Mouse (Mus musculus) kidney, postnatal 36 days (tissue): ENCODE data around the gene Phlda1.
A peak's percentile ranks its signal among the peaks of the same experiment; 100 is the strongest.

ENCODE experiments used
- DNase-seq, 2 experiments: peaks; one replicate each; pipeline ENCODE4 v3.0.0; 2021 to 2022; ENCODE audit warnings: mixed read lengths in 2 of 2

Gene Phlda1

DNA sequence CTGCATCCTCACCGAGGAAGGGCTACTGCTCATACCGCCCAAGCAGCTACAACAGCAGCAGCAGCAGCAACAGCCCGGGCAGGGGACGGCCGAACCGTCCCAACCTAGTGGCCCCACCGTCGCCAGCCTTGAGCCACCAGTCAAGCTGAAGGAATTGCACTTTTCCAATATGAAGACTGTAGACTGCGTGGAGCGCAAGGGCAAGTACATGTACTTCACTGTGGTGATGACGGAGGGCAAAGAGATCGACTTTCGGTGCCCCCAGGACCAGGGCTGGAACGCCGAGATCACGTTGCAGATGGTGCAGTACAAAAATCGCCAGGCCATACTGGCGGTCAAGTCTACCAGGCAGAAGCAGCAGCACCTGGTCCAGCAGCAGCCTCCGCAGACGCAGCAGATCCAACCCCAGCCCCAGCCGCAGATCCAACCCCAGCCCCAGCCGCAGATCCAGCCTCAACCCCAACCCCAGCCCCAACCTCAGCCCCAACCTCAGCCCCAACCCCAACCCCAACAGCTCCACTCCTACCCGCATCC lies 907 bp downstream of the Phlda1 start:
- peak in 1 of 2 experiments; percentile 58 for DNase-seq

DNA sequence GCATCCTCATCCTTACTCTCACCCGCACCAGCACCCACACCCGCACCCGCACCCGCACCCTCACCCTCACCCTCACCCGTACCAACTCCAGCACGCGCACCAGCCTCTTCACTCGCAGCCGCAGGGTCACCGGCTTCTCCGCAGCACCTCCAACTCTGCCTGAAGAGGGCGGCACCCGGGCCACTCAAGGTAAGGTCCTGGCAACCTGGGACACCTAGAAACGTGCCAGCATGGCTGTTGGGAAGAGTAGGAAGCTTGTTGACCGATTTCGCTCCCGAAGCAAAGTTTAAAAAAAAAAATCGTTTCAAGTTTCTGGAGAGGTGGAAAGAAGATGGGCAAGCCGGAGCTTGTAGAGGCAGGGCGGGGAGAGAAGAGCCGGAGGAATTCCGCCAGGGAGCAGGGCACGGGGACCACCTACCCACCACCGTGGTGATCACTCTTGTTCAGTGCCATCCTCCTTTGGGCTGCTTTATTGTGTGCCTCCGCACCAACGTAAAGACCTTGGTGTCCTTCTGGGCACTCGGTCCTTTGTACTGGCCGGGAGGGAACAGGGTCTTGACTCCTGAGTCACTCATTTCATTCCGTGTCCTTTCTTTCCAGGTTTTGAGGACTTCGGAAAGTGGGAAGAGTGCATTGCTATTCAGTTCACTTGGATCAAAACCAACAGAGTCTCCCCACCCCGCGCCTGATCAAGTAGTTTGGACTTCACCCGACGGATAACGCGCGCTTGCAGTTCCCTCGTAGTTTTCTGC lies 1.6 kb downstream of the Phlda1 start:
- peak; percentile 76 to 86 for DNase-seq

DNA sequence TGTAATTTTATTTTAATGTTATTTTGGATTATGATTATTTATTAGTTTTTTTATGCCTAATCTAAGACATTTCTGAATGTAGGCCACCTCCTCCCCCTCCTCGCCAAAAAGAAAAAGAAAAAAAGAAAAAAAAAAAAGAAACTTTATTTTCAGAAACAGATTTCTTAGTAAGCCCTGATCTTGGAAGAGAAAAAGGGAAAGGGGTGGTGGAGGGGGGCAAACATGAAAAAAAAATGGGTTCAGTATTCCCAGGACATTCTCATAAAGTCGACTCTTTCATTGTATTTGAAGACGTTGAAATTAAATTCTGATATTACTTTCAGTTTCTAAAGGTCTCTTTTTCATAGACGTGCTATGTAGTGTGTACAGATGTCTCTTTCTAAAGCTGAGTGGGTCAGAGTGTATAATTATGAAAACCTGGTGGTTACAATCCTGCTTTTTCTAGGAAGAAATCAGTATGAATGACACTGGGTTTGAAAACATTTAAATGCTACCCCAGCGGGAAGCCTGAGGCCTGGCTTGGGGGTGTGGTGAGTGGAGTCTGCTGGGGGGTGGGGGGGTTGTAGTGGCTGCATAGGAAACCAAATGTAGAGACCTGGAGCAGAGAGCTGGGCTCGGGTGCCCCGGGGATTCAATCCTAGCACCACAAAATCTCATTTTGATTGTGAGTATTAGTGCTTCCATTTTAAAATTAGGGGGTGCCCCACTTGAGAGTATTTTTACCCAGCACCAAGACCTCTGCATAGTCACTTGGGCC lies 2.4 kb downstream of the Phlda1 start:
- DNase-seq = no peak

DNA sequence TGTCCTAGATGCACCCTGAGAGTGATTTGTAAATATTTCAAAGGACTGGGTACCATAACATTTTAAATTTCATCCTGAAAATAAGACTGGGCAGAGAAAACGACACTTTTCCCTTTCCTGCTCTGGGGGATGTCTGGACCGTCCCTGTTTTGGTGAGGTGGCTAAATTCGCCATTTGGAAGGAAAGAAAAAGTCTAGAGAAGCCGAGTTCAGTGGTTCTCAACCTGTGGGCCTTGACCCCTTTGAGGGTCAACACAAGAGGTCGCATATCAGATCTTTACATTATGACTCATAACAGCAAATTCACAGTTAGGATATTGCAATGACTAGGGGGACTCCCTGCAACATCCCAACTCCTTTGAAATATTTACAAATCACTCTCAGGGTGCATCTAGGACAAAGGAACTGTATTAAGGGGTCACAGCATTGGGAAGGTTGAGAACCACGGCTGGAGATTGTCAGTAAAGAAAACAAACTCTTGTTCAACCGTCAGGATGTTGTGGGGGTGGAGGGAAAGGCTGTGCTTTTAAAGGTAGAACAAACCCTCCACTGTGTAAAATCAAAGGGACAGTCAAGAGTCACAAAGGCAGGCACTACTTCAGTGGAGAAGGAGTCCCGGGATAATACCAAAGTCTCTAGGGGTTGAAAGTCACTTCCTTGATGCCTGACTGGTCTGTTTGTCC lies 3.2 kb downstream of the Phlda1 start:
- DNase-seq = no peak

DNA sequence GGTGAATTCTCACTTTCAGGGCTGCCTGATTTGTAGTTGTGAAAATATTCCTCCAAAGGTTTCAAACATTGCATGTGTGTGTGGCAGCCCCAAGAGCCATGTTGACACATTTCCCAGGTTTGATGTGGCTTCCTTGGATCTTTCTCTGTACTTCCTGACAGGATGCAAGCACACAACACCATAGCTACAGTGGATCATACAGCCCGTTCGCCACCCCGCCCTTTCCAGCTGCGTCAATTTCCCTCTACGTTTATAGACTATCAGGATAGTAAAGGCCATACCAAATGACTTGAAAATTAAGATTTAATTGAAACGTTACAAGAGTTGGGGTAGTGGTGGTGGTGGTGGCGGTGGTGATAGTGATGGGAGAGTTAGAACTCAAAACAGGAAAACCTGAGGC lies 3.9 kb downstream of the Phlda1 start:
- no peak for DNase-seq

DNA sequence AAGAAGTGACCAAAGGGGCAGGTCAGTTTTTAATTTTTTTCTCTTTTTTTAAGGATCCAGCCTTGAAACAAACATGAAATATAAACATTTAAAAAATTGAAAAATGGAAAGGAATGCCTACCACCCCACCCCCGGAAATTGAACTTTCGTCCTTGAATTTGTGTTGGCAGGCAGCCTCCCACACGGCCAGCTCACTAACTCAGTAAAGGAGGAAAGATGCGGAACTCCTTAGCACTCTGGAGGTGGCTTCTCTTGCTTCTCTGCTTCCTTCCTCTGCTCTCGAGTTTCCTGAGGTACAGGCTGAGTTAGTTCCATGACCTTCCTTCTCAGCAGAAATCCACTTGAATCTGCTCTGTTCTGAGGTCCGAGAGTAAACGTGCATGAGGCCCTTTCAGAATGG lies 4.7 kb downstream of the Phlda1 start:
- peak; percentile 15 to 30 for DNase-seq

DNA sequence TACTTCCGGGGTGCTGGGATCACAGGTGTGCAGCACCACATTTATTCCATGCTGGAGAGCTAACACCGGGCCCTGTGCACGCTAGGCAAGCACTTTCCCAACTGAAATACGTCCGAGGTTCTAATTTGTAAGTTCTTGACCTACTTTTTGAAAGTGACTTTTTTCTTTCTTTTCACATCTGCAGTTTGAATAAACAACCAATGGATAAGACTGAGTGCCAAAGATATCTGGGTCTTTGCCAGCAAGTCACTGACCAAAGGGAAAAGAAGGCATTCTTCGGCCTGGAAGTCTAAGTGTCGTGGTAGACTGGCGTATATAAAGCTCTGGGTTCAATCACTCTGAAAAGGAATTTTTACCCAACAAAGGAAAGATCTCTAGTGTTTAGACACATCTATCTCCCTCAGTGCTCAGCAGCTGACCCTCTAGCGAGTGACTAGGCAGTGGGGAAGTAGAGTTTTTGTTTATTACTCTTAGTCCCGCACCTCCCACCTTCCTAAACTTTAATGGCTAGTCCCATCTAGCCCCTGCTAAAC lies 6.0 kb downstream of the Phlda1 start:
- DNase-seq = peak; percentile 44 to 65

DNA sequence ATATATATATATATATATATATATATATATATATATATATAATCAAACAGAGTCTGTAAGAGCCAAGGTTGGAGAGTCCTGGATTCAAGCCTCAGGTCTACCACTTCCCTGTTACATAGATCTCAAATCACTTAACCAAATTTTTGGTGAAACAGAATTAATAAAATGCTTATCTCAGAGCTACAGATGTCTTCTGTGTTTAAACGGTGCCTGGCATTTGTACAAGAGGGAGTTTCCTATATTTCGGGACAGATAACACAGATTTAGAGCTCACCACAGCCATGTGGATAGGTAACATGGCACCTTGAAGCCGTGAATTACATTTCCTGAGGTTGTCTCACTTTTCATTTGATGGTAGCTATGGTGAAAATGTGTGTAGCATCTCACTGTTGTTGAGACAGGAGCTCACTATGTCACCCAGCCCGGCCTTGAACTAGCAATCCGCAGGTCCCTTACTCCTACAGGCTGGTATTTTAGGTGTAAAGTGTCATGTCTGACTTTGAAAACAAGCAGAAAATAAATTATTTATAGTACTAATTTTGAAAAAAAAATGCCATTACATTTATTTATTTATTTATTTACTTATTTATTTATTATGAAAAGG lies 8.3 kb downstream of the Phlda1 start:
- no peak for DNase-seq

DNA sequence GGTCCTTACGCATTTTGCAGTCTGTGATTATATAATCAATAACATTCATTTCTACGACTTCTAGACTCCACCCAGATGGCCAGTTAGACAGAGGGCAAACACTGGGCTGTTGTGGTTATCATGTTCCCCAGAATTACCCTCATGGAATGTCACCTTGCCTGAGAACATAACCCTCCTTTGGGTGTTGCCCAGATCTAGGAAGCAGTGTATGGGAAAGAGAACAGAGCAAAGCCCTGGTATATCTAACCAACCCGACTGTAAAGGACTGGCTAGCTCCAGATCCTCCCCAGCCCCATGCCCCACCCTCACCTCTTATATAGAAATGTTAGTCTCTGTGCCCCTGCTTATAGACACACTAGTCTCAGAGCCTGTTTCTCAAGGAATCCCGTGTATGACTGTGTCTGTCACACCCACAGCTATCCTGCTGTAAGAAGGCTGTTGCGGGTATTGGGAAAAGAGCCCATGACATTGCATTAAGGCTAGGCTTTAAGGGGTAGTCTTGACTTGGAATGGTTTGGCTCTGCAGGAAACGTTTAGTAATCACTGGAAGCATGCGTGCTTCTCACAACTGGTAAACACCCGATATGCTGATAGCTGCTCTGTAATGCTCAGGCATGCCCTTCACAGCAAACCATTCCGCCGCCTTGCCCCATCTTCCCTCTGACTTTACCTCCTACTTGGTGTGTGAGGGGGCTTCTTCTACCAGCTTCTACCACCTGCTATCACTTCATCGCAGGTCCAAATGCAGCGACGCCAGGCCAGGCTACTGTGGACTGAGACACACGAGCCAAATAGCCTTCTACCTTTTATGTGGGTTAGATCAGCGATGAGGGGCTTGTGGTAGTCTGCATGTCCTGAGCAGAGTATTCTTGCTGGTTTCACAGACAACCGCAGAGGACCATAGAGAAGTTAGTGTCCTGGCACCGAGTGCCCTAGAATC lies 9.3 kb downstream of the Phlda1 start:
- no peak for DNase-seq

DNA sequence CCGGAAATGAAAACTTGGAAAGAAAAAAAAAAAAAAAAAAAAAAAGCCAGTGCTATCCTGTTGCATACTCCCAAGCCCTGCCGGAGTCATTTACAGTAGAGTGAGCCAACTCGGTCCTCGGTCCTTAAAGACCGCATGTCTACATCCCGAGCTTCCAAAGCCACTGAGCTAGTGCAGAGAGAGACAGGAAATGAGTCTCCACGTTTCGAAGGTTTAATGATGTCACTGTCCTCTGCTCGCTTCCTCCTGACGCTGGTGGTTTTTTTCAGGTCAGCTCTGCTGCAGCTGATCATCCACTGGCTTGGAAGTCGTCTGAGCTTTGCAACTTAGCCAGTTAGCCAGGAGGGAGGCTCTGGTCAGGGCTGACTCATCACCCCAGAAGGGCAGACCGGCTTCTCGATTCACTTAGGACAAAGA lies 10.1 kb downstream of the Phlda1 start:
- peak; percentile 53 to 58 for DNase-seq

DNA sequence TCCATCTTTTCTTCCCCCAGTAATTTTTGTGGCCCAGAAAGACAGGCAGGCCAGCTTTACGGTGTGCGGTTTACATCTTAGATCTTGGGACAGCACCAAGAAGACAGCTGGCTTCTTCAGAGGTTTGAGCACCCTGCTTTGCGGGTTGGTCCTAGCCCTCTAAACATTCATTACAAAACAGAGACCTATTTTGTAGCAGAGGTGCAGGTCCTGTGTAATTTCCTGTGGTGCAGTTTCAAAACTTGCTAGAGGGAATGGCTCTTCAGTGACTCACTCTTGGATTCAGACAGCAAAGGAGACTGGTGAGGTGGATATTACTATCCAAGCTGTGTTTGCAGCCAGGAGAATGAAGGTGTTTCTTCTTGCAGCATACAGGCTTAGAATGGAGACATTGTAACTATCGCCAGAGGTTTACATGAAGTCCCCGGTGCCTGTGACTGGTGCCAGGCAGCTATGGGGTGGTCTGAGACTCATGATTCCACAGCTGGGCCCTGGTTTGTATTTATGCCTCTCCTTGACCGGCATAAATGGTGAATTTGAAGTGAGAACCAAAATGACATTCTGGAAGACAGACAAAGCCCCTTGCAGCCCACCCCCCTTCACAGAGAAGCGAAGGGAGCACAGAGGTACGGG lies 10.8 kb downstream of the Phlda1 start:
- DNase-seq = no peak

DNA sequence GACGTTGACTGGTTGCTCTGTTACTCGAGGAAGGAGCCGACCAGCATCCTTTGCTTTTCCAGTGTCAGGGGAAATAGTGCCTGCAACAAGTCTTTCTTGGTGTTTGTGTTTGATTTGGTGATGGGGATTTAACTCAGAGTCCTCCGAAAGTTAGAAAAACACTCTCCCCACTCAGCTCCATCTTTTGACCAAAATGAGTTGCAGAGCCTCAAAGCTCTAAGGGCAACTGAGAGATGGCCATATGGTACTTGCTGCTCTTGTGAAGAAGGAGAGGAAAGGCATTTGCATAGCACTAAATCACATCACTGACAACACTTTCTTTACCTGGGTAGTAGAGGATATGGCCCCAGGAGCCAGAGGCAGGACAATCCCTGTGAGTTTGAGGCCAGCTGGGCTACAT lies 12.3 kb downstream of the Phlda1 start:
- no peak for DNase-seq

DNA sequence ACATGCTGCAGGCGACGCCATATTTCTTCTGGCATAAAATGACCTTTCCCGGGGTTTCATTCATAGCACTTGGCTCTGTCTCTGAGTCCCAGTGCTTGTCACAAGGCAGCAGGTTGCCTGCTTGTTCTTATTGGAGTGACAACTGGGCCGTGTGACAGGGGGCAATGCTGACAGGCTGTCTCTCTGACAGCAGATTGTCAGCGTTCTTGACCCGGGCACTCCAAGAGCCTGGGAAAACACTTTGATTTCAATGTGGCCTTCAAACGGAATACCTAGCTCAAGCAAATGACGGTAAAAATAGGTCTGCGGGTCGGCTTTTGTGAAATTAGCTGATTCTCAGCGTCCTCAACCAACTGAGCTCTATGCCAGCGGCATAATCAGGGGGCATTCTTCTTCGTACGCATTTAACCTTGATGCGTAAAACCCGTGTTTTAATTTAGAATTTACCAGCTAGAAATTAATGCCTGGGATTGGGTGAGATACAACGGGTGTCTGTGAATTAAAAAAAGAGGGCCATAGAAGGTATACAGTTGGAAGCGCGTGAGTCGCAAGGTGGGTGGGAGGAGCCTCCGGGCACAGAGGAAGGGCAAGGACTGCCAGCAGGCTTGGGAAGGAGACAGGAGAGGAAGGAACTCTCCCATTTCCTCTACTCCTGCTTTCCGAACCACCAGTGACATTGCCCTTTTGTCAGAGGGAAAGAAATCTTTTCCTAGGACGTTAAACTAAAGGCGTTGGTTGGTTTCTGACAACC lies 13.7 kb downstream of the Phlda1 start:
- peak; percentile 53 to 63 for DNase-seq

DNA sequence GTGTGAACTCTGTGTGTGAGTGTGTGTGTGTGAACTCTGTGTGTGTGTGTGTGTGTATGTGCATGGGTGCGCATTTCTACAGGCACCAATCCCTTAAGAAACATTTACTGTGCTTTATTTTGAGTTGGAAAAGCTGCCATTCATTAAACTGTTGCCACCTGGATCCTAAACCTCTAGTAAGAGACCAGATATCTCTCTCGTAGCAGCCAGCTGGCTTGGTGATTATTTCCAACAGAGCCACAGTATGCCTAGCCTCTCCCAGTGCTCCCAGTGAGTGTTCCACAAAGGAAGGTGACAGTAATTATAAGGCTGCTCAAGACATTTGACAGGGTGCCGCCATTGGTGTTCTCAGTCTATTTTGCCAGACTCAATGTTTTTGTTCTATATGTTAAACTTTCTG lies 14.5 kb downstream of the Phlda1 start:
- no peak for DNase-seq

DNA sequence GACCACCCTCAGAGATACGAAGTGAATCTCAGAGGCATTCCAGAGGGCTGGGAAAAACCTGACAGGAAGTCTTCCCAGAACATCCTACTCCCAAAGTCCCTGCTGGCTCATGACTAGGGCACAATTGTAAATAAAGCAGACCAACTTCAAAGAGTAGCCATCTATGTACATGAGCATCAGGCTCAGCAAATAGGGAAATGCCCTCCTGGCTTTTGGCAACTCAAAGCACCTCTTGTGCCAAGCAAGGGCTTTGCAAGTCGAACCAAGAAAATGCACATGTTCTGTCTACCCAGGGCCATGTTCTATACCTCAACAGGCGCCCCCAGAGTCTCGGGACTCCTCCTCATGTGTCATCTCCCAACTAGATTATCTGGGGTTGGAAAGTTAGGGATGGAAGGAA lies 15.6 kb downstream of the Phlda1 start:
- DNase-seq = no peak

DNA sequence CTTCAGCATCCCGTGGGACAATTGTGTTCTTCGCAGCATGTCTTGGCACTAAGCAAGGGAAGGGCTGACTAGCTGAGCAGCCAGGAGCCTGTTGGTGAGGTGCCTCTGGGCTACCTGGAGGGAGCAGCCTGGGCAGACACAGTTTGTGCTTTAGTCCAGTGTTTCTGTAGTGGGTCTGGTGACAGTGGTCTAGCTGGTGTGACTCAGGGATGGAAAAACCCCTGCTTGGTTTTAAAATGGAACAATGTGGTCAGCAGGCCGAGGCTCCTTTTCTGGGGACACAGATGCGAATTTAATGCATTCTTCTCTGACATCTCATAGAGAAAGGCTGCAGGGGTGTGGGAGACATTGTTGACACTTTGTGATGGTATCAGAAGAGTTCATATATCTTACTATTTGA lies 16.1 kb downstream of the Phlda1 start:
- DNase-seq = no peak

DNA sequence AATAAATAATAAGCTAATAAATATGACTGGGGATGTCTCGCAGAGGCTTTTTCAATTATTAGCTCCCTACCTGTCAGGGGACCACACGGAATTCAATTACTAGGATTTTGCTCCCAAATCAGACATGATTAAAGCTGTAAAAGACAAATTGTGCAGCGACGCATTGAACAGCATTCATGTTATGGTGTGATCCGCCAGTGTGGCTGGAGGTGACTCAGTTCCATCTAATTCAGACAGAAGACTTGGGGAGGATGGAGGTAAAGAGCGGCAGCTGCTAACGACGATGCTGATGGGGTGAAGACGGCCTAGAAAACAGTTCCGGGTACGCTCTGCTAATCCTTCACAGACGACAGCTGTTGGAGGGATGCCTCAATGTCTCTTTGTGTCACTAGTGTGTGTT lies 17.8 kb downstream of the Phlda1 start:
- DNase-seq = no peak

DNA sequence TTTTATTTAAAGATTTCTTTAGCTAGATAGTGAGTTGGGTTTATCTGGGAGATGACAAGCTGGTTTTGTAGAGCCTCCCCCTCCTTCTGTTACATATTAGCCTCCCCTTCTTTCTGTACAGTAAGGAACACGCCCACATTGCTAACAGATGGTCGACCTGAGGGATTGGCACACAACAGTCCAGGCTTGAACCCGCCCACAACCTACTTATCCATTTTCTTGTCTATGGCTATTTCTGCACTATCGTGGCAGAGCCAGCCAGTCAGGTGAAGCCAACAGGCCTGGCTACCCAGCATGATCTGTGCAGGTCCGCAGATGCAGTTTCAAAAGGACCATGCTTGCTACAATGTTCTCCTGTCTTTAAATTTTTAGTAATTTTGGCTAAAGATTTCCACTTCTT lies 21.0 kb downstream of the Phlda1 start:
- DNase-seq = no peak

DNA sequence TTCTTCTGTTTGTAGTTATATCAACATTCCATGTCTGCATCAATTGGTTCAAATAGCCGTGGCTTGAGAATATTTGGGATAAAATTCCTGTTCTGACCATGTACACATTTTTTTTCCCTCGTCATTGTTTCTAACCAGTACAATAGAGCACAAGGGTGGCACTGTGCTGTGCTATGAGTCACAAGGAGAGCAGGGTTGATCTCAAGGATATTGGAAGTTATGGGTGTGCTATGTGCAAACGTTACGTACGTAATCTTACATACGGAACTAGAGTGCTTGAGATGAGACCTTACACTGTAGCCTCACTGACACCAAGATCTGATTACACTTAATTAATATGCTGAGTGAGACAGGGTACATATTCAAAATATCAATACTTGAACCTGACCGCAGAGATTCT lies 21.5 kb downstream of the Phlda1 start:
- no peak for DNase-seq

DNA sequence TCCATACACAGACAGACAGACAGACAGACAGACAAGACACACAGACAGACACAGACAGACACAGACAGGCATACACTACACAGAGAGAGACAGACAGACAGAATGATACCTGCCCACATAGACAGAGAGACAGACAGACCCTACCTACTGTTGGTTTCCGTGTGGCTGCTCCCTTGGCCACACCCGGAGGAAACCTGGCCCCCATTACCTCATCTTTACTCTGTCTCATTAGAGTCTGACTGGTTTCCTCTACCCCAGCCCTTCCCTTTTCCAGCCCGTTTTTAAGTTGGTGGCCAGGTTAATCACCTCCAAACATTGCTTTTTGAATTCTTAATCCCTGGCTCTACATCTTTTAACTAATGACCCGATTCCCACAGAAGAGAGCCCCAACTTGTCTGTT lies 22.2 kb downstream of the Phlda1 start:
- DNase-seq = no peak
